Mouse (Mus musculus) myocyte (in vitro differentiated cells): ENCODE measurements around the gene Gm20695. TPM values are rescaled to one million over a fixed set of nuclear protein-coding genes. Genes with fewer than 3 reads are reported as not detected.

Source experiments
- H3K27me3 ChIP-seq: one replicate; pipeline ENCODE4 v1.6.1; 2011; ENCODE audit not compliant: control insufficient read depth, insufficient read depth, insufficient read length
- H3K36me3 ChIP-seq: one replicate; pipeline ENCODE4 v1.6.1; 2011; ENCODE audit not compliant: control insufficient read depth, insufficient read depth
- H3K4me2 ChIP-seq: one replicate; pipeline ENCODE4 v1.6.1; 2011; ENCODE audit warnings: low read depth, control low read depth
- H3K4me3 ChIP-seq: one replicate; pipeline ENCODE4 v1.5.1; 2011; ENCODE audit warnings: mild to moderate bottlenecking, control low read depth, moderate library complexity
- H3K79me2 ChIP-seq: one replicate; pipeline ENCODE4 v1.6.1; 2011; ENCODE audit not compliant: control insufficient read depth, insufficient read depth
- H3ac ChIP-seq: one replicate; pipeline ENCODE4 v1.6.1; 2011; ENCODE audit not compliant: control insufficient read depth, insufficient read length
- CEBPB ChIP-seq: IDR thresholded peaks from 2 replicates; pipeline ENCODE4 v1.6.1; 2011; ENCODE audit warnings: mild to moderate bottlenecking, moderate library complexity; ENCODE audit not compliant: poor library complexity, insufficient read depth, severe bottlenecking
- E2F4 ChIP-seq: IDR thresholded peaks from one replicate; pipeline ENCODE4 v1.6.1; 2011; ENCODE audit warnings: mild to moderate bottlenecking, control low read depth, moderate library complexity; ENCODE audit not compliant: insufficient read depth
- MAX ChIP-seq: IDR thresholded peaks from one replicate; pipeline ENCODE4 v1.6.1; 2011; ENCODE audit warnings: low read depth, mild to moderate bottlenecking, control low read depth
- MYOD1 ChIP-seq, 3 experiments: IDR thresholded peaks; one replicate each; pipeline ENCODE4 v1.6.1; 2011; ENCODE audit warnings: control low read depth in 2 of 3, low read depth in 2 of 3, mild to moderate bottlenecking in 2 of 3, moderate library complexity in 1 of 3; ENCODE audit not compliant: insufficient read length in 2 of 3, control insufficient read depth in 1 of 3
- MYOG ChIP-seq, 3 experiments: IDR thresholded peaks; one replicate each; pipeline ENCODE4 v1.6.1; 2011; ENCODE audit warnings: control low read depth in 2 of 3, low read depth in 2 of 3, mild to moderate bottlenecking in 2 of 3; ENCODE audit not compliant: insufficient read length in 2 of 3, control insufficient read depth in 1 of 3, insufficient read depth in 1 of 3
- POLR2A ChIP-seq: IDR thresholded peaks from one replicate; pipeline ENCODE4 v1.6.1; 2011; ENCODE audit warnings: low read depth, mild to moderate bottlenecking, control low read depth, moderate library complexity; ENCODE audit not compliant: insufficient read length
- POLR2AphosphoS2 ChIP-seq: IDR thresholded peaks from one replicate; pipeline ENCODE4 v1.6.1; 2011; ENCODE audit warnings: low read depth, control low read depth; ENCODE audit not compliant: insufficient read length
- REST ChIP-seq: IDR thresholded peaks from one replicate; pipeline ENCODE4 v1.6.1; 2011; ENCODE audit warnings: mild to moderate bottlenecking, control low read depth, moderate library complexity; ENCODE audit not compliant: insufficient read depth, insufficient read length
- SRF ChIP-seq: IDR thresholded peaks from one replicate; pipeline ENCODE4 v1.6.1; 2011; ENCODE audit warnings: low read depth; ENCODE audit not compliant: control insufficient read depth, insufficient read length
- TCF12 ChIP-seq: IDR thresholded peaks from one replicate; pipeline ENCODE4 v1.6.1; 2011; ENCODE audit warnings: mild to moderate bottlenecking, control low read depth; ENCODE audit not compliant: poor library complexity, insufficient read depth, severe bottlenecking
- TCF3 ChIP-seq: IDR thresholded peaks from one replicate; pipeline ENCODE4 v1.6.1; 2011; ENCODE audit warnings: low read depth, control low read depth; ENCODE audit not compliant: insufficient read length
- USF1 ChIP-seq: IDR thresholded peaks from one replicate; pipeline ENCODE4 v1.6.1; 2011; ENCODE audit warnings: low read depth, mild to moderate bottlenecking, control low read depth, moderate library complexity
- polyA plus RNA-seq: library from polyadenylated mRNA; unstranded; fragments of >200 nt; fragmentation: generic; extraction: Trizol; gene quantifications from one replicate; pipeline ENCODE4 v1.2.1, GENCODE M21; 2012; ENCODE audit warnings: missing spikeins

The Gm20695 gene
- polyA plus RNA-seq, 1 experiment: 0.18 TPM

DNA sequence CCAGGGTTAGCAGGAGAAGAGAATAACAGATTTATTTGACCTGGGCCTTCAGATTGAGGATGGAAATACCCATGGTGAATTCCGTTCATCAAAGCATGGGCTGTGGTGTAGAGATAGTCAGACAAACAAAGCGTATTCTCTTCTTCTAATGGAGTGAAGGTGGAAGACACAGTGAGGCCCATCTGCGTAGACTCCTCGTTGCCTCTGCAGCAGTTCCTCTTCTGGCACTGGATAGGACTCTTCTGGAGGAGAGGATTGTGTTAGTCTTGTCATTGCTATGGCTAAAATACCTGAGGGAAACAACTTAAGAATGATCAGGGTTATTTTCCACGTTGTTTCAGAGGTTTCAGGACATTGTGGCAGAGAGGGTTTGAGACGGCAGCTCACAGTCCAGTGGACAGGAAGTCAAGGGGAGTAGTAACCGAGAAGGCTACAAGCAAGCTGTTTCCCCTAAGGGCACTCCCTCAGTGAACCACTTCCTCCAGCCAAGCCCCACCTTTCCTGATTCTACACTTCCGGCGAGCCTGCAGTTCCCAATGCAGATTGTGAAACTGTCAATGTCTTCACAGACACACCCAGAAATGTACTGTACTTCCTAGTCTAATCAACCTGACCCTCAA, 10.8 kb downstream of the Gm20695 start:
- Histone ChIP-seq H3K4me3 (no peak overlapping the region), H3K79me2 (peaks cover 15% of the 10 kb centered on the region), H3ac (no peak overlapping the region), H3K27me3 (no peaks in the 10 kb centered on the region), H3K36me3 (peaks cover 27% of the 10 kb centered on the region), H3K4me2 (no peak overlapping the region)
- TF ChIP-seq MYOG (IDR thresholded peaks at IDR 0.05; ENCODE audit: control insufficient read depth in 1 of 3, insufficient read depth in 1 of 3, insufficient read length in 2 of 3, low read depth in 2 of 3): no peak
- no peak for TF ChIP-seq POLR2AphosphoS2
- TF ChIP-seq E2F4: no peak
- no peak for TF ChIP-seq MAX
- no peak for TF ChIP-seq USF1
- no peak for TF ChIP-seq SRF
- no peak for TF ChIP-seq MYOD1 (IDR thresholded peaks at IDR 0.05; ENCODE audit: control insufficient read depth in 1 of 3, insufficient read length in 2 of 3, low read depth in 2 of 3)
- TF ChIP-seq TCF12: no peak
- TF ChIP-seq REST: no peak
- no peak for TF ChIP-seq TCF3
- TF ChIP-seq CEBPB: no peak
- no peak for TF ChIP-seq POLR2A

DNA sequence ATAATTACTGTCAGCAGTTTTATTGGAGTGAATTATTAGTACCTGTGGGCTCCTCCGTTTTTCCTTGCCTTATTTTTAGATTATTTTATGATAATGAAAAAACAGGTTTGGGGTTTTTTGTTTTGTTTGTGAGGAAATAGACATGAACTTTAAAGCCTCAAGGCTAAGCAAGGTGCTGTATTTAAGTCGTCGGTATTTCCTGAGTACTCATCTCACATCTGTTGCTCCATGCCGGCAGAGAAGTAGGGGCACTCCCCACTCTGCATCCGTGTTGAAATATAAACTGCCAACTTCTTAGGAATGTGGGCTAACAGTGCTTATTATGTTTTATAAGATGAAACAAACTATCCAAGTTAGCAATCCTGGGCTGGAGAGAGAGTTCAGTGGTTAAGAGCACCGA, 11.6 kb downstream of the Gm20695 start:
- TF ChIP-seq TCF3: no peak
- TF ChIP-seq REST: no peak
- no peak for TF ChIP-seq E2F4
- TF ChIP-seq SRF: no peak
- no peak for TF ChIP-seq MYOD1 (IDR thresholded peaks at IDR 0.05; ENCODE audit: control insufficient read depth in 1 of 3, insufficient read length in 2 of 3, low read depth in 2 of 3)
- no peak for TF ChIP-seq TCF12
- TF ChIP-seq USF1: no peak
- TF ChIP-seq MYOG (IDR thresholded peaks at IDR 0.05; ENCODE audit: control insufficient read depth in 1 of 3, insufficient read depth in 1 of 3, insufficient read length in 2 of 3, low read depth in 2 of 3): no peak
- no peak for TF ChIP-seq POLR2A
- no peak for TF ChIP-seq POLR2AphosphoS2
- no peak for TF ChIP-seq MAX
- no peak for TF ChIP-seq CEBPB
- no peak overlapping the region for H3K4me3 ChIP-seq
- no peak overlapping the region for H3K4me2 ChIP-seq
- H3ac ChIP-seq: no peak overlapping the region
- no peaks in the 10 kb centered on the region for H3K27me3 ChIP-seq
- H3K36me3 ChIP-seq: peaks cover 35% of the 10 kb centered on the region
- H3K79me2 ChIP-seq: peaks cover 12% of the 10 kb centered on the region

- peaks cover 33% of the 10 kb centered on the region for H3K36me3 ChIP-seq
- peaks cover 11% of the 10 kb centered on the region for H3K79me2 ChIP-seq
- H3K4me2 ChIP-seq: no peak overlapping the region
- H3K4me3 ChIP-seq: no peak overlapping the region
- no peak overlapping the region for H3ac ChIP-seq
- TF ChIP-seq REST (no peak), SRF (no peak), USF1 (no peak), TCF12 (no peak), E2F4 (no peak), TCF3 (no peak), POLR2AphosphoS2 (no peak), MYOG (IDR thresholded peaks at IDR 0.05; ENCODE audit: control insufficient read depth in 1 of 3, insufficient read depth in 1 of 3, insufficient read length in 2 of 3, low read depth in 2 of 3) (no peak), MYOD1 (IDR thresholded peaks at IDR 0.05; ENCODE audit: control insufficient read depth in 1 of 3, insufficient read length in 2 of 3, low read depth in 2 of 3) (no peak), MAX (no peak), CEBPB (no peak), POLR2A (no peak)
- no peaks in the 10 kb centered on the region for H3K27me3 ChIP-seq
Measured at GRCm38 (mm10) chr16:3896553-3896952, 12.1 kb downstream of the Gm20695 start.

DNA sequence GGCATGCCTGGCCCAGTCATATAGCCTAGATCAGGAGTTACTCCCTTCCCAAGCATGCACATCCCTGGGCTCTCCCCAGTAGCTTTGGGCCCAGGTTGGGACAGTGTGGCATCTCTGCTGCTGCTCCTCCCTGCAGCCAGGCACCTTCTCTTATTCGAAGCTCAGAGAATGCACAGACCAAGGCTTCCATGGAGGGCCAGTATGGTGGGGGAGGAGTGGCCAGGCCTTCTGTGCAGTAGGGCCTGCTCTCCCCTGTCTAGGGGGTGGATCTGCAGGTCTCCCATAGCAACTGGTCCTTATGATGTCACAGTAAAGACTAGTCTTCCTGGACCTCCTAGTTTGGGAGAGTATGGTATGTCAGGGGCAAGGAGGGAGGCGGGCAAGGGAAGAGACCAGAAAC, 23.0 kb downstream of the Gm20695 start:
- H3K4me3 ChIP-seq: peak overlapping the region; percentile 61
- peaks cover 9% of the 10 kb centered on the region for H3K36me3 ChIP-seq

More for the DNA sequence above, 23.0 kb downstream of the Gm20695 start:
- peaks cover 8% of the 10 kb centered on the region for H3K79me2 ChIP-seq
- H3K27me3 ChIP-seq: no peaks in the 10 kb centered on the region
- no peak overlapping the region for H3ac ChIP-seq
- TF ChIP-seq MYOD1 (IDR thresholded peaks at IDR 0.05; ENCODE audit: control insufficient read depth in 1 of 3, insufficient read length in 2 of 3, low read depth in 2 of 3): no peak
- TF ChIP-seq E2F4: no peak
- no peak for TF ChIP-seq SRF
- no peak for TF ChIP-seq TCF12
- no peak for TF ChIP-seq CEBPB
- no peak for TF ChIP-seq POLR2A
- TF ChIP-seq REST: no peak
- no peak for TF ChIP-seq POLR2AphosphoS2
- H3K4me2 ChIP-seq: peak overlapping the region; percentile 83
